Mouse (Mus musculus): ENCODE measurements around the gene Chrna9. TPM values are rescaled to one million over a fixed set of nuclear protein-coding genes. Genes with fewer than 3 reads are reported as not detected.

The Chrna9 gene
- total RNA-seq, 2 experiments from 2014 or later = not detected

- ATAC-seq (ENCODE audit: poor library complexity, severe bottlenecking) = no peak
Observed at GRCm38 (mm10) chr5:65918601-65919000, 16.1 kb upstream of the Chrna9 start.

GRCm38 (mm10) chr5:65919326-65919725 is 15.4 kb upstream of the Chrna9 start:
- ATAC-seq (ENCODE audit: poor library complexity, severe bottlenecking) = peak; percentile 82

- ATAC-seq (ENCODE audit: poor library complexity, severe bottlenecking) = no peak
Observed at GRCm38 (mm10) chr5:65919904-65920303, 14.8 kb upstream of the Chrna9 start.

- ATAC-seq (ENCODE audit: poor library complexity, severe bottlenecking) = no peak
Observed at GRCm38 (mm10) chr5:65920701-65921426, 13.9 kb upstream of the Chrna9 start.

GRCm38 (mm10) chr5:65921477-65922138 is 13.1 kb upstream of the Chrna9 start:
- no peak for ATAC-seq (ENCODE audit: poor library complexity, severe bottlenecking)

GRCm38 (mm10) chr5:65926666-65927065 is 8.1 kb upstream of the Chrna9 start:
- no peak for ATAC-seq (ENCODE audit: poor library complexity, severe bottlenecking)

GRCm38 (mm10) chr5:65929162-65929561 is 5.6 kb upstream of the Chrna9 start:
- peak; percentile 66 for ATAC-seq (ENCODE audit: poor library complexity, severe bottlenecking)

GRCm38 (mm10) chr5:65930171-65930570 is 4.5 kb upstream of the Chrna9 start:
- no peak for ATAC-seq (ENCODE audit: poor library complexity, severe bottlenecking)

- ATAC-seq (ENCODE audit: poor library complexity, severe bottlenecking) = no peak
Observed at GRCm38 (mm10) chr5:65933258-65933657, 1.5 kb upstream of the Chrna9 start.

GRCm38 (mm10) chr5:65933764-65934163 is 957 bp upstream of the Chrna9 start:
- ATAC-seq (ENCODE audit: poor library complexity, severe bottlenecking) = peak; percentile 23; the same call in 1 of the 2 replicates

- no peak for ATAC-seq (ENCODE audit: poor library complexity, severe bottlenecking)
Observed at GRCm38 (mm10) chr5:65937011-65937726, 2.4 kb downstream of the Chrna9 start.

- peak; percentile 95 for ATAC-seq (ENCODE audit: poor library complexity, severe bottlenecking)
Observed at GRCm38 (mm10) chr5:65937998-65938715, 3.4 kb downstream of the Chrna9 start.

GRCm38 (mm10) chr5:65941145-65941544 is 6.4 kb downstream of the Chrna9 start:
- no peak for ATAC-seq (ENCODE audit: poor library complexity, severe bottlenecking)

GRCm38 (mm10) chr5:65949822-65950221 is 15.1 kb downstream of the Chrna9 start:
- ATAC-seq (ENCODE audit: poor library complexity, severe bottlenecking) = no peak

- no peak for ATAC-seq (ENCODE audit: poor library complexity, severe bottlenecking)
Observed at GRCm38 (mm10) chr5:65950236-65950635, 15.5 kb downstream of the Chrna9 start.

- ATAC-seq (ENCODE audit: poor library complexity, severe bottlenecking) = peak; percentile 51; the same call in 1 of the 2 replicates
Observed at GRCm38 (mm10) chr5:65950679-65951512, 16.2 kb downstream of the Chrna9 start.

- no peak for ATAC-seq (ENCODE audit: poor library complexity, severe bottlenecking)
Observed at GRCm38 (mm10) chr5:65951513-65951909, 16.8 kb downstream of the Chrna9 start.

- ATAC-seq (ENCODE audit: poor library complexity, severe bottlenecking) = no peak
Observed at GRCm38 (mm10) chr5:65954130-65955080, 19.7 kb downstream of the Chrna9 start.
